Mouse (Mus musculus) neural tube, embryonic 15.5 days (tissue): Measurements from ENCODE around the gene Cecr2. TPM values are rescaled to one million over a fixed set of nuclear protein-coding genes. Genes with fewer than 3 reads are reported as not detected.

ENCODE experiments used
- ATAC-seq: fragments of 200-750 bp; cut with Nextera tagmentation; 2 replicates; pipeline ENCODE4 v1.8.0; 2017; ENCODE audit warnings: mild to moderate bottlenecking, moderate TSS enrichment, moderate library complexity; ENCODE audit not compliant: low FRiP score
- H3K27ac ChIP-seq: fragments of 300-500 bp; sonication (generic); replicated peaks from 2 replicates; pipeline ENCODE4 v1.5.1; 2015; ENCODE audit warnings: mild to moderate bottlenecking, inconsistent platforms
- H3K27me3 ChIP-seq: fragments of 300-500 bp; sonication (generic); replicated peaks from 2 replicates; pipeline ENCODE4 v1.6.1; 2015; ENCODE audit warnings: inconsistent platforms
- H3K36me3 ChIP-seq: fragments of 300-500 bp; sonication (generic); 2 replicates; pipeline ENCODE4 v1.6.1; 2015; ENCODE audit warnings: inconsistent platforms
- H3K4me1 ChIP-seq: fragments of 300-500 bp; sonication (generic); 2 replicates; pipeline ENCODE4 v1.6.1; 2015; ENCODE audit warnings: inconsistent platforms
- H3K4me2 ChIP-seq: fragments of 300-500 bp; sonication (generic); 2 replicates; pipeline ENCODE4 v1.6.1; 2015; ENCODE audit warnings: inconsistent platforms, mild to moderate bottlenecking, moderate library complexity
- H3K4me3 ChIP-seq: fragments of 300-500 bp; sonication (generic); replicated peaks from 2 replicates; pipeline ENCODE4 v1.5.1; 2015; ENCODE audit warnings: mild to moderate bottlenecking, inconsistent platforms
- H3K9ac ChIP-seq: fragments of 300-500 bp; sonication (generic); replicated peaks from 2 replicates; pipeline ENCODE4 v1.6.1; 2015; ENCODE audit warnings: mild to moderate bottlenecking, inconsistent platforms
- H3K9me3 ChIP-seq: fragments of 300-500 bp; sonication (generic); replicated peaks from 2 replicates; pipeline ENCODE4 v1.6.1; 2016; ENCODE audit warnings: inconsistent platforms
- WGBS: fragments of 180-500 bp; shearing (Covaris S2); methylation state at CpG from one replicate; pipeline ENCODE4 v1.1.7; 2015; ENCODE audit warnings: mixed read lengths; 5-methylcytosine and 5-hydroxymethylcytosine counted together
- polyA plus RNA-seq: library from polyadenylated mRNA; unstranded; fragments of >200 nt; fragmentation: Nextera tagmentation; extraction: Ambion mirVana; gene quantifications from 2 replicates; pipeline ENCODE4 v1.2.1, GENCODE M21; 2015

Cecr2 gene
- polyA plus RNA-seq, 1 experiment from 2014 or later = 1.7 TPM

DNA sequence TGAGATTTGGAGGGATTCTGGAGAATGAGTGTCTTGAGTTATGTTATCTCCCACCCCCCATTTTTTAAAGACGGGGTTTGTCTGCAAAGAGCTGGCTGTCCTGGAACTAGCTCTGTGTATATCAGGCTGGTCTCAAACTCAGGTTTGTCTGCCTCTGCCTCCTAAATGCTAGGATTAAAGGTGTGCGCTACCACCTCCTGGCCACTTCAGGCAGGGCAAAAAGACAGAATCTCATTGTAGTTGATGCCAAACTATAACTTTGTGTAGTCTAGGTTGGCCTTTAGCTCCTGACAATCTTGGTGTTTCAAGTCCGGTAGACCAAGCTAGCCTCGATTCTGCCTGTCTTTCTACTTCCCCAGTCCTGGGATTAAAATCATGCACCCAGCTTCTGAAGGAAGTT lies 8.7 kb downstream of the Cecr2 start:
- Histone ChIP-seq H3K36me3 (no peaks in the 10 kb centered on the region), H3K27me3 (no peaks in the 10 kb centered on the region), H3K4me1 (no peaks in the 10 kb centered on the region), H3K4me3 (no peak overlapping the region), H3K9ac (no peak overlapping the region), H3K9me3 (no peaks in the 10 kb centered on the region), H3K27ac (no peak overlapping the region), H3K4me2 (no peak overlapping the region)
- 92% methylated on average over 4 of the region's 4 CpGs for whole genome bisulfite sequencing
- no peak for ATAC-seq

DNA sequence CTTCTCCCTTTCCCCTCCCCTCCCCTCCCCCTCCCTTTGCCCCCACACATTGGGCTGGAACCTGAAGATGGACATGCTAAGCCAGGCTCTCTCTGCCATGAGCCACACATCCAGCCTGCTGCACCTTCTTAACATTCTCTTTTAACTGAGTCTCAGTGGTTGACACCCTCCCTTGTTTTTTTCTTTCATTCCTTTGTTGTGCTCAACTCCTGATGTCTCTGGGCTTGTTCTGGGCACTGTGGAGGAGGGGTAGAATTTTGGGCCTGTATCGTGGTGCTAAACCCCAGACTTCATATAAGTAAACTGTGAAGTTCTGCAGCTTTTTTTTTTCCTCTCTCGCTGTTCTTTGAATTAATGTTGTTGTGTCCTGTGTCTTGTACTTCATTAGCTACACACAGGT lies 9.8 kb downstream of the Cecr2 start:
- H3K4me1 ChIP-seq = no peaks in the 10 kb centered on the region
- H3K4me2 ChIP-seq = no peak overlapping the region
- no peak overlapping the region for H3K4me3 ChIP-seq
- H3K27ac ChIP-seq = no peak overlapping the region
- 69% methylated on average over 2 of the region's 2 CpGs for WGBS
- no peak overlapping the region for H3K9ac ChIP-seq
- no peaks in the 10 kb centered on the region for H3K27me3 ChIP-seq
- H3K36me3 ChIP-seq = no peaks in the 10 kb centered on the region
- H3K9me3 ChIP-seq = no peaks in the 10 kb centered on the region
- ATAC-seq = no peak

DNA sequence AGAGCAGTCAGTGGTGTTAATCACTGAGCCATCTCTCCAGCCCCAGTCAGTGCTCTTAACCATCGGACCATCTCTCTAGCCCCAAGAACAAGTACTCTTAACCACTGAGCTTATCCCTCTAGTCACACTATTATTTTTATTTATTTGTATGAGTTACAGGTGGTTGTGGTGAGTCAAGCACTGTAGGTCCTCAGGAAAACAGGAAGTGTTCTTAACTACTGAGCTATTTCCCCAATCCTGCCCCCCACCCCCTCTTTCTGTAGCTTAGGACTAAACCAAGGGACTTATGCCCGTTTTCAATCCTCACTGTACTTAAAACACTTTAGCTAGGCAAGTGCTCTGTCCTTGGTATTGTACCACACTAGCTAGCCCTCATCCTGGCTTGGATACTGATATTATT lies 17.2 kb downstream of the Cecr2 start:
- Histone ChIP-seq H3K27ac (no peak overlapping the region), H3K9ac (no peak overlapping the region), H3K4me3 (no peak overlapping the region), H3K27me3 (no peaks in the 10 kb centered on the region), H3K4me1 (no peaks in the 10 kb centered on the region), H3K9me3 (no peaks in the 10 kb centered on the region), H3K4me2 (no peak overlapping the region), H3K36me3 (no peaks in the 10 kb centered on the region)
- WGBS = 91% methylated on average over 2 of the region's 2 CpGs
- no peak for ATAC-seq

DNA sequence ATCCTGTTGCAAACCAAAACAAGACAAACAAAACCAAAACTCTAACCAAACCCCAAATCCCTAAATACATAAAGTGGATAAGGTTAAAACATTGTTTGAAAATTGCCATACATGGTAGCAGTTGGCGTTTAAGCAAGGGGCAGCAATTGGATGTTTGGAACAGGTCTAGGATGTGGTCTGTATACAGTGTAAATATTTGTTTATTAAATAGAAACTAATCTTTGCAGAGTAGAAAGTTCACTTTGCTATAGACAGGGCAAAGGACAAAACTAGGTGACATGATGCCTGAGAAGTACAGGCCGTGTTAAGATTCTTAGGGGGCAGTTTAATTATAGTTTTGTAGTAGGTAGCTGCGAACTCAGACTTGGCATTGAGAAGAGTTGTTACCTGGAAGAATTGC lies 18.6 kb downstream of the Cecr2 start:
- Histone ChIP-seq H3K9ac (no peak overlapping the region), H3K36me3 (no peaks in the 10 kb centered on the region), H3K9me3 (no peaks in the 10 kb centered on the region), H3K4me2 (no peak overlapping the region), H3K27ac (no peak overlapping the region), H3K4me1 (no peaks in the 10 kb centered on the region), H3K27me3 (no peaks in the 10 kb centered on the region), H3K4me3 (no peak overlapping the region)
- whole genome bisulfite sequencing = 96% methylated on average over 3 of the region's 3 CpGs
- no peak for ATAC-seq

DNA sequence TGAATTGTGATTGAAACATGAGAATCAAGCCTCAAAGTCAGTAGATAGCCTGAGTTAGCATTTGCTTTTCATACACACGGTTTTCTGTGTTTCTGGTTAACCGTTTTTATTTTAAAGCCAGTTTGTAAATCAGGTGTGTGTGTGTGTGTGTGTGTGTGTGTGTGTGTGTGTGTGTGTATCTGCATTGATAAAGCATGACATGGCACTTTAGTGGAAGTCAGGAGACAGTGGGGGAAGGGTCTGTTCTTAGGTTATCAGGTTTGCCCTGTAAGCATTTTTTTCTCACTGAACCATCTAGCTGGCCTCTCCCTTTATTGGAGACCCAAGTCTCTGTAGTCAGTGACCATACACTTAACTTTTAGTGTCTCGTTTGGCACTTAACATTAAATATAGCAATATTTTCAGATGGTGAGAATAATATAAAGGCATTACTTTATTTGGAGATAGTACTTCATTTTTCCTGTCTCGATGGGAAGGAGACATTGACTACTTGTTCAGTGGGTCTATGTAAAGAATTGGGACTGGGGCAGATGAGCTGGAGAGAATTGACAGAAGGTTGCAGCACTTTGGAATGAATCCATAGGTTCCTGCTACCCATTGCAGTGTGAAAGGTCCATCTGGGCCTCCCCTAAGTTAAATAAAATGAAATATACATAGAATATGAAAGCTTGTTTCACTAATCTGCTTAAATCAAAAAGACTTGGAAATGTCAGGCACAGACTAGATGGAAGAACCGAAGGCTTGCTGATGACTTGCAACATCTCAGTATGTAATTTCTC lies 20.9 kb downstream of the Cecr2 start:
- WGBS = 94% methylated on average over 5 of the region's 5 CpGs
- Histone ChIP-seq H3K9me3 (no peaks in the 10 kb centered on the region), H3K27ac (no peak overlapping the region), H3K9ac (no peak overlapping the region), H3K4me3 (no peak overlapping the region), H3K36me3 (no peaks in the 10 kb centered on the region), H3K27me3 (no peaks in the 10 kb centered on the region), H3K4me1 (no peaks in the 10 kb centered on the region), H3K4me2 (no peak overlapping the region)
- no peak for ATAC-seq

DNA sequence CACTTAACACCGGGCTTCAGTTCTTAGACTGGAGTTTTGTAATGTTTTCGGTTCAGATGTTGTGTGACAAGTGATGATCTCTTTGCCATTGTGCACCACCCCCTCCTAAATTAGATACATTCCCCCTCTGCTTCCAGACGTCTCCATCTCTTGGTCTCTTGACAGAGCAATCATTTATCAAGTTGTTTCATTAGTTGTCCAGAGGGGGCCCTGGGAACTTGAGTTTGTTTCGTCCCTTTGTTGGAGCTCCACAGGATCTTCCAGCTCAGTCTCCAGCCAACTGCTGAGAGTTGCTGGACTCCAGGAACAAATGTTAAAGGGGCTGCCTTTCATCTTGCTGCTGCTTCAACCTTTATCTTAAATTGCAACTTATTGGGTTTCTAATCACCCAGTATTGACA lies 34.1 kb downstream of the Cecr2 start:
- no peak overlapping the region for H3K27ac ChIP-seq
- no peak overlapping the region for H3K4me3 ChIP-seq
- no peak for ATAC-seq
- H3K27me3 ChIP-seq = no peaks in the 10 kb centered on the region
- H3K9ac ChIP-seq = no peak overlapping the region
- H3K4me1 ChIP-seq = no peaks in the 10 kb centered on the region
- no peaks in the 10 kb centered on the region for H3K36me3 ChIP-seq
- no peak overlapping the region for H3K4me2 ChIP-seq
- WGBS = 8% methylated on average over 4 of the region's 4 CpGs
- H3K9me3 ChIP-seq = no peaks in the 10 kb centered on the region

DNA sequence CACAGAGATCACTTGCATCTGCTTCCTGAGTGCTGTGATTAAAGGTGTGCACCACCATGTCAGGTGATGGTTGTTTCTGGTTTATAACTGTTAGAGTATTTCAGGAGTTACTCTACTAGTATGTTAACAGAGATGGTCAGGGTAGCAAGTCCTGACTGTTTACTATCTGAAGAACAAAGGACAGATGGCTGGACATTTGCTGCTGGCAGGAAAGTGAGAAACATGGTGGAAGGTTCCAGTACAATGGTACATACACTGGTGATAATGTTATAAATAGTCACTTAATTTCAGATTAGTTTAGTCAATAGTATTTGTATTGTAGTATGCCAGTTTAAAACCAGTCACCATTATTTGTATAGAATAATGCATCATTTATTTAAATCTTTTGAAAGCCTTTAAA lies 38.2 kb downstream of the Cecr2 start:
- Histone ChIP-seq H3K9ac (no peak overlapping the region), H3K4me2 (no peak overlapping the region), H3K27ac (no peak overlapping the region), H3K36me3 (no peaks in the 10 kb centered on the region), H3K9me3 (no peaks in the 10 kb centered on the region), H3K4me3 (no peak overlapping the region), H3K27me3 (no peaks in the 10 kb centered on the region), H3K4me1 (no peaks in the 10 kb centered on the region)
- ATAC-seq = no peak

DNA sequence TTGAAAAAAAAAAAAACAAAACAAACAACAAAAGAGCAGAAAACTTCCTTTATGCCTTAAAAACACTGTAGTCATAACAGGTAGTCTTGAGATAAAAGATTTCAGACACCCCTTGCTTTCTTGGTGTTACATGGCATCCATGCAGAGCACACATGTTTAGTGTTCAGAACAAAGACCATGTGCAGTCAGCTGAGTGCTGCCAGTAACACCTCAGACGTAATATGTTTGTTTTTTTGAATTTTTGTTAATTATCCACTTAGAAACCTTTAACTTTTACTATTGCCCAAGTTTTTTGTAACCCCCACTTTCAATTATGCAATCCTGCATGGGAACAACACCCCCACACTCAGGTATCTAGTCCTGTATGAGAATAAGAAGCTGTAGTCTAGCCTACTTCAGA lies 42.6 kb downstream of the Cecr2 start:
- WGBS = 60% methylated on average over 1 of the region's 1 CpGs
- no peak for ATAC-seq
- H3K36me3 ChIP-seq = no peaks in the 10 kb centered on the region

DNA sequence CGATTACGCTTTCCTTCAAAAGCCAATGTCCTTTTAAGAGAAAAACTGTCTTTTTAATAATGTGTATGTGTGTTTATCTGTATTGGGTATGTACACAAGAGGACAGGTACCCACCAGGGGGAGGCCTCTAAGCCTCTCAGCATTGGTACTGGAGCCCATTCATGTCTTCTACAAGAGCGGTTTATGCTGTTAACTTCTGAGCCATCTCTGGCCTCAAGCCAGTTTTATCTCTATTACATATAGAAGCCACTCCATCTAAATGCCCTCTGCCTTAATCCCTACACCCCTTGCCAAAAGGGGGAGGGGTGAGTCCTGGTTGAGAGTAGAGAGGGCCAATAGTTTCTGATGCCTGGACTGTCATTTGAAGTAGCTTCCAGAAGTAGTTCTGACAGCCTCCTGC lies 48.6 kb downstream of the Cecr2 start:
- peaks cover 12% of the 10 kb centered on the region for H3K4me1 ChIP-seq
- H3K27me3 ChIP-seq = no peaks in the 10 kb centered on the region
- 69% methylated on average over 3 of the region's 3 CpGs for WGBS
- H3K9ac ChIP-seq = no peak overlapping the region
- ATAC-seq = no peak
- no peak overlapping the region for H3K4me3 ChIP-seq
- H3K9me3 ChIP-seq = no peaks in the 10 kb centered on the region
- no peaks in the 10 kb centered on the region for H3K36me3 ChIP-seq
- H3K4me2 ChIP-seq = no peak overlapping the region
- H3K27ac ChIP-seq = no peak overlapping the region

More for the DNA sequence above, 42.6 kb downstream of the Cecr2 start:
- Histone ChIP-seq H3K4me1 (no peaks in the 10 kb centered on the region), H3K27ac (no peak overlapping the region), H3K4me3 (no peak overlapping the region), H3K9ac (no peak overlapping the region), H3K4me2 (no peak overlapping the region), H3K9me3 (no peaks in the 10 kb centered on the region), H3K27me3 (no peaks in the 10 kb centered on the region)

DNA sequence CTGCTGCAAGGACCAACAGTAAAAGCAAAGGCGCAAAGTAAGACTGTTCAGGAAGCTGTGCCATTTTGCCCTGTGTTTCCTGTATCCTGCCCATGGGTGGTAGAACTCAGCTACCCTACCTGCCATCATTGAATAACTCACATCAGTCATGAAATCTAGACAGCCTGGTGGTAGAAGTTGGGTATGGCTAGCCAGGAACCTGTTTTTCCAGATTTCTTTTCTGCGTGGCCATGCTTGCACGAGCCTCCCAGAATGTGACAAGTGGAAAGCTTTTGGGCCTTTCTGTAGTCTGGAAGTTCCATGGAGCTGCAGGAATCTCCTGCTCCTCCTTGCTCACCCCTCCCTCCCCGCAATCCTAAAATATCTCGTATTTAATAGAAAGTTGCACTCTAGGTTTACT lies 49.1 kb downstream of the Cecr2 start:
- H3K4me2 ChIP-seq = no peak overlapping the region
- no peak overlapping the region for H3K4me3 ChIP-seq
- no peaks in the 10 kb centered on the region for H3K27me3 ChIP-seq
- WGBS = 62% methylated on average over 5 of the region's 5 CpGs
- H3K9me3 ChIP-seq = no peaks in the 10 kb centered on the region
- no peaks in the 10 kb centered on the region for H3K36me3 ChIP-seq
- H3K27ac ChIP-seq = no peak overlapping the region
- ATAC-seq = no peak
- peaks cover 12% of the 10 kb centered on the region for H3K4me1 ChIP-seq
- no peak overlapping the region for H3K9ac ChIP-seq

DNA sequence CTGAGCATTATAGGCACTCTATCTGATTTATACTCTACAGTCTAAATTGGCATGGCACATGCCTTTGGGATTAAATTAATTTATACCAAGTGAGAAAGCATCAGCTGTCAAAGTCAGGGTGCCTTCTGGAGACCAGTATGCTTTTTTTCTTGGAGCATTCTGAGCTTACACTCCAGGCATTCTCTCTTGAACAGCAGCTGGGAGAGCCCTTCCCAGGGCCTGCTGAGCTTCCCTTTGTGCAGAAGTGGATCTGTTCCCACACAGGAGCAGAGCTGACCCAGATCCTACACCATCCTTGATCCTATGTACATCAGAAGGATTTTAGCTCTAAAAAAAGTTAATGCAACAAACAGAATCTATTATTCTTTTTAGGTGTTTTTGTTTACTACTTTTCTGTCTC lies 49.7 kb downstream of the Cecr2 start:
- peaks cover 12% of the 10 kb centered on the region for H3K4me1 ChIP-seq
- no peak overlapping the region for H3K27ac ChIP-seq
- no peak overlapping the region for H3K9ac ChIP-seq
- H3K27me3 ChIP-seq = no peaks in the 10 kb centered on the region
- no peak overlapping the region for H3K4me2 ChIP-seq
- no peaks in the 10 kb centered on the region for H3K9me3 ChIP-seq
- no peak for ATAC-seq
- no peaks in the 10 kb centered on the region for H3K36me3 ChIP-seq
- H3K4me3 ChIP-seq = no peak overlapping the region

DNA sequence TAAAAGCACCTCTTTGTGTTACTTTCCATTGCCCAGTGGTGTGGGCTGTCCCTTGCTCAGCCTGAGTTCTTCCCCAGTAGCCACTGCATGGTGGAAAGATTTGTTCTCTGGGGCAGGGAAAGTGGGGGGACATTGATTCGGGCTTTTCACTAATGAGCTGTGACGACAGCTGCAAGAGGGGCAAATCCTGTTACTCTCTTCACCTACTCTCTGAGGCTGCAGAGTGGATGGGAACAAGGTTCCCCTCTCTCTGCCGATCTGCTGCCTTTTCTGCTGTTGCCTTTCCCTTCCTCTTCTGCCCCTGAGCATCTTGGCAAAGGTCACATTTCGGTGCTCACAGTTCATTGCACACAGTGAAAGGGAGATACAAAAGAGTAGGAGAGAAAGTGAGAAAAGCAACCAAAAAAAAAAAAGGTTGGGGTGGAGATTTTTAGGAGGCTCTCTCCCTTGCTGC lies 50.4 kb downstream of the Cecr2 start:
- Histone ChIP-seq H3K36me3 (no peaks in the 10 kb centered on the region), H3K9me3 (no peaks in the 10 kb centered on the region), H3K27ac (peak overlapping the region; percentile 41; the same call in 1 of the 2 replicates), H3K4me1 (peaks cover 12% of the 10 kb centered on the region), H3K4me2 (no peak overlapping the region), H3K27me3 (no peaks in the 10 kb centered on the region), H3K4me3 (no peak overlapping the region), H3K9ac (no peak overlapping the region)
- no peak for ATAC-seq
- WGBS = 3% methylated on average over 4 of the region's 4 CpGs
